Mouse (Mus musculus) cortical plate, adult 2 months (tissue): Measurements from ENCODE around the gene Itpk1.

ENCODE experiments used
- CTCF ChIP-seq: fragments of 200-500 bp; IDR thresholded peaks from 2 replicates; pipeline ENCODE4 v1.5.1; 2011; ENCODE audit warnings: mild to moderate bottlenecking, control low read depth, low read length; ENCODE audit not compliant: insufficient read depth; ENCODE audit errors: extremely low read depth
- POLR2A ChIP-seq: fragments of 200-500 bp; IDR thresholded peaks from 2 replicates; pipeline ENCODE4 v1.6.1; 2011; ENCODE audit warnings: mild to moderate bottlenecking, low read length, control low read depth; ENCODE audit not compliant: insufficient read depth; ENCODE audit errors: extremely low read depth

- TF ChIP-seq CTCF (no peak), POLR2A (no peak)
These were observed 76.5 kb downstream of the Itpk1 start for GRCm38 (mm10) chr12:102628221-102628620.
